Mouse (Mus musculus) left cerebral cortex, postnatal 25 days (tissue): Measurements from ENCODE around the gene Myh14. TPM values are rescaled to one million over a fixed set of nuclear protein-coding genes. Genes with fewer than 3 reads are reported as not detected.
A peak's percentile ranks its signal among the peaks of the same experiment; 100 is the strongest.

Experiments
- DNase-seq, 2 experiments: peaks; one replicate each; pipeline ENCODE4 v3.0.0; 2022; ENCODE audit warnings: low spot score in 2 of 2, mixed read lengths in 1 of 2
- intact Hi-C: fragments of 180-260 bp; cut with DNase I; formaldehyde crosslinking; loops from one replicate; pipeline ENCODE4 v1.15.1; 2025
- total RNA-seq, 2 experiments: library from RNA; stranded (reverse); gene quantifications; 2 replicates each; pipeline ENCODE4 v1.2.3; 2021

The Myh14 gene
- total RNA-seq, 2 experiments from 2014 or later = 15.4 to 20.6 TPM

DNA sequence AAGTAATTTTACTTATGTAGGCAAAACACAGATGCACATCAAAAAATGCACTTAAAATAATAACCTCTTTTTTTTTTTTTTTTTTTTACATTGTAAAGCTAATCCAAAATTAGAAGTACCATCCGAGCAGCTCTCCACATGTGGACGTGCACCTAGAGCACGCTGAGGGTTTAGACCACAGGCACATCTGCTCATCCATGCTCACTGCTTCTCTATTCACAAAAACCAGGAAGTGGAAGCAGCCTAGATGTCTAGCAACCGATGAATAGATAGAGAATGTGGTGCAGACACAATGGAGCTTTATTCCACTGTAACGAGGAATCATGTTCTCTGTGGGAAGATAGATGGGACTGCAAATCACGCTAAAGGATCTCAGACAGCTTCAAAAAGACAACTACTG is 4.5 kb upstream of the Myh14 start:
- DNase-seq = no peak
- intact Hi-C loops = no loop called here

DNA sequence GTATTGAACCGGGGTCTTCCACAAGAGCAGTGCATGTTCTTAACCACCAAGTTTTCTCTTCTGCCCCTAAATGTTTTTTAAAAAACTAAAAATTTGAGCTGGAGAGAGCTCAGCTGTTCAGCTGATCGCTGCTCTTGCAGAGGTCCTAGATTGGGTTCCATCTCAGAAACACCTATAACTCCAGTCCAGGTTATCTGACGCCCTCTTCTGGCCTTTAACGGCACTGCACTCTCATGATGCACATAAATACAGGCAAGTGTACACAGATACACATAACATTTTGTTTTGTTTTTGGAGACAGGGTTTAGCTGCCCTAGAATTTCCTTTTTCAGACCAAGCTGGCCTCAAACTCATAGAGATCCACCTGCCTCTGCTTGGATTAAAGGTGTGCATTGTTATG is 3.9 kb upstream of the Myh14 start:
- intact Hi-C loops = no loop called here
- DNase-seq = no peak

DNA sequence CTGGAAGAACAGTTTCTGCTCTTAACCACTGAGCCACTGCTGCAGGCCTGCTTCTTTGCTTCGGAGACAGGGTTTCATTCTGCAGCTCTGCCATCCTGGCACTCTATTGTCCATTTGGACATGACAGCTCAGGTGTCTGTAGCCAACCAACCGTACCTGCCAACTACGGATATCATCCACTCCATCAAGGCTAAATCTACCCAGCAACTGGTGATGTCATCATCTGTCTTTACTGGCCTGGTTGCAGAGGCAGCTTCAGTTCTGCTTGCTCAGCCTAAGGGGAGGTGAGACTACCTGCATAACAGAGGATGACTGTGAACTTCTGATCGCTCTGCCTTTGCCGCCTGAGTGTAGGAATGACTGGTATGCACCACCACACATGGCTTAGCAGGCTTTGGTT is 1.6 kb upstream of the Myh14 start:
- intact Hi-C loops = no loop called here
- no peak for DNase-seq

DNA sequence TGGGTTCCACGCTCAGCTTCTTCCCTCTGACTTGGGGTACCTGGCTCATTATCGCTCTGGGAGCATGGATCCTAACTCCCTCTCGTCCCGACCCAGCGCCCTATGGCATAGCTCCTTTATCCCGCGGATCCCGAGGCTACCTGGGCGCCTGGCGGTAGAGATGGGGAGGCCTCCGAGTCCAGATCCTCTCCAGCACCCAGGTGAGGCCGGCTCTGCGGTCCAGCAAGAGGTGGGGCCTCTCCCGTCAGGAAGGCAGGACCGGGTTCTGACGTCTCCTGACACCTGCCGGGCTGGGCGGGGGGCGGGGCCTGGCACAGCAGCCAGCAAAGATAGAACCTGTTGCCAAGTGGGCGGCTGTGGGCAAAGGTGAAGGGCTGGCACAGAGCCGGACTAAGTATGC is 1.5 kb downstream of the Myh14 start:
- intact Hi-C loops = no loop called here
- no peak for DNase-seq

DNA sequence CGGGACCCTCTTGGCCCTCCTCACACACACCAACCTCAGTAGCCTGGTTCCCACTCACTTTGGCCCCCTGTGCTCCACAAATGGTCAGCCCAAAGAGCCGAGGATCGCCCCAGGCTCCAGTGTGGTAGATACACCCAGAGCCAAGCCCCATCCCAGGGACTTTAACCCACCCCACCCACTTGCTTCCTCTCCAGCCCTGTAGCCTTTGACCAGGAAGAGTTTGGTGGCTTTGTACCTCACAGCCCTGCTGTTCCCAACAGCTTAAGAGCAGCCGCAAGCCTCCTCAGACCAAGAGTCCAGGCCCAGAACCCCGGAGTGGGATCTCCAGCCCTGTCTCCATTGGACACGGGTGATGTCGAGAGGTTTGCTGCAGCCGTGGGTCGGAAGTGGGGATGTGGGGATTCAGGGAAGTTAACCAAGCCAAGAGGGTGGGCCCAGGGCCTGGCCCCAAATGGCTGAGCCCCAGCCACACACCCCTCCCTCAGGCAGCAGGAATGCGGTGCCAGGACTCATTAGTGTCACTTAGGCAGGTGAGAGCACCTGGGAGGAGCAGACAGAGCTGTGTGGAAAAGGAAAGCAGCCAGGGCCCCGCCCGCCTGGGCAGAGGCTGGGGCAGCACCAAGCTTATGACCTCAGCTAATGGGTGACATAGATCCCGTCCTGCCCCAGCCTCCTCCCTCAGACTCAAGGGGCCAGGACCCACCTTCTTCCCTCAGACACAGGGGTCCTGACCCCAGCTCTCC is 2.5 kb downstream of the Myh14 start:
- no peak for DNase-seq
- intact Hi-C loops = no loop called here

DNA sequence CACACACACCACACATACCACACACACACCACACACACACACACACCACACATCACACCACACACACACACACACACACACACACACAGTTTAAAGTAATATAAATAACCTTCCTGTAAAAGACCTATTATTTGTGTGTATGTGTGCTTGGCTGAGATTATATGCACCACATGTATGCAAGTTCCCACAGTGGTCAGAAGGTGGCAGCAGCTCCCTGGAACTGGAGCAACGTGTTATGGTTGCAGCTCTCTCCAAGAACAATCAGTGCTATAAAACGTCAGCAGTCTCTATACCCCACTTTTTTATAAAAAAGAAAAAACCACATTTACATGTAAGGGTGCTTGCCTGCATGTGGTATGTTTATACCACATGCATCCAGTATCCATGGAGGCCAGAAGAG is 4.2 kb downstream of the Myh14 start:
- DNase-seq = no peak
- intact Hi-C loops = no loop called here

DNA sequence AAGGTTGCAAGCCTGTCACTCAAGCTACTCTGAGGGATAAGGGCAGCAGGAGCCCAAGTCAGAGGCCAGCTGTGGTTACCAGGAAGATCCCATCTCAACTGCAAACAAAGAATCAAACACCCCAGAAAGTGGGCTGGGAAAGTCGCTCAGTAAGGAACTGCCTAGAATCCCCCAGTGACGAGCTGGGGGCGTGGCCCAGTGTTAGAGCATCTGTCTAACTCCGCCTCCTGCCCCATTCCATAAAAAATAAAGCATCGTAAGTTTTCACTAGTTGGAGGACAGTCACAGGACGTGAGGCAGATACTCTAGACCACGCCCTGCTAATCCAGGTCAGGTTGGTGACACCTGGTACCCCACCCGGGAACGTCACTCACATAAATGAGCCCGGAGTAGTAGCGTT is 5.9 kb downstream of the Myh14 start:
- intact Hi-C loops = no loop called here
- DNase-seq = no peak

DNA sequence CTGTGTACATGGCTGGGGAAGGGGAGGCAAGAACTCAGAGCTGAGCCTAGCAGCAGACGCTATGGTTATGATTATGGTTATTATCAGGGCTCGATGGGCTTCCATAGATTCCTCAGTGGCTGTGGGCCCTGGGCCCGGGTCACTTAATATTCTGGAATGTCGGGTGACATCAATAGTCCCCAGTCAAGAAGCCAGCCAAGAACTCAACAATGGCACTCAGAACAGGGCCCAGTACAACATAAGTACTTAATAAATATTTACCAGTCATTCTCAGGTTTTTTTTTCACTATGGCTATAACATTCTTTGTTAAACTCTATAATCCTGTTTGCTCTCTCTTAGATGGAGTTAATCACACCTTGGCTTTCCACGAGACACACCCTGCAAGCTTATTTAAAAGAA is 7.1 kb downstream of the Myh14 start:
- intact Hi-C loops = no loop called here
- DNase-seq = no peak

DNA sequence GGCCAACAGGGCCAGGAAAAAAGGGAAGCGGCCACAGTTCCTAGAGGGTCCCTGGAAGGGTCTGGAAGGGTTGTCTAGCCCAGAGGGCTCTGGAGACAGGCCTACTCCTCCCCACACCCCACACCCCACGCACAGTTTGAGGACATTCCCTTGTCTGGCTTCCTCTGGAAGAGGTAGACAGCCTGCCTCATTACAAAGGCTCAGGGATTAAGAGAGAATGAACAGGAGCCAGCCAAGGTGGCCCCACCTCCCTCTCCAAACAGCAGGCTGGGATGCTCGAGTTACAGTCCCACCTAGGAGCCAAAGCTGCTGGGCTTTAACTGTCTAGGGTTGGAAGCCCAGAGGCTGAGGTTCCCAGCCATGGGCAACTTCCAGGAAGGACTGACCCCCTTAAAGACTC is 8.1 kb downstream of the Myh14 start:
- intact Hi-C loops = no loop called here
- no peak for DNase-seq

DNA sequence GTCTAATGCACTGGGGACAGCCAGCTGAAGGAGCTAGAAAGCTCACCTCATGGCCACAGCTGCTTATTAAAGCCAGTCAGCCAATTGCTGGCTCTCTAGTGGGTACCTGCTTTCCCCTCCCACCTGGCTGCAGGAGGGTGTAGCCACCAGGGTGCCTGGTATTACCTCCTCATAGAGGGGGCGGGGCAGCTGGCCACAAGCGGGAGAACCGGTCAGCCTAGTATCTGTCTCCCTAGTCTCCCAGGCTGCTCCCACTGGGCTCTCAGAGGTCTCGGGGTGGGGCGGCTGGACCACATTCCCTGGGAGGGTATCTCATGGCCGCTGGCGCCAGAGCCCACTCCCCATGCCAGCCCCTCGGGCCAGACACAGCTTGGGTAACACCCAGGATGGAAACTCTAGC is 8.5 kb downstream of the Myh14 start:
- intact Hi-C loops = no loop called here
- DNase-seq = no peak

DNA sequence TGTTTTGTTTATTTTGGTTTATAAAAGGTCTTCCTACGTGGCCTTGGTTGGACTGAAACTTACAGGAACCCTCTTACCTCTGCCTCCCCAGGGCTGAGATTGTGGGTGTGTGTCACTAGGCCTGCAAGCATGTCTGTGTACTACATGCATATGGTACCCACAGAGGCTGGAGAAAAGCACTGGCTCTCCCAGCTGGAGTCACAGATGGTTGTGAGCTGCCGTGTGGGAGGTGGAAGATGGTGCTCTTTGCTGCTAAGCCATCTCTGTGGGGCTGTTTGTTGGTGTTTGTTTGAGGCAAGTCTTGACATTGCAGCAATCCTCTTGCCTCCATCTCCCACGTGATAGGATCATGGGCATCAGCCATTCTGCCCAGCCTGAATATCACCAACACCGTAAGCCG is 9.4 kb downstream of the Myh14 start:
- intact Hi-C loops = no loop called here
- DNase-seq = peak; percentile 71 to 90

DNA sequence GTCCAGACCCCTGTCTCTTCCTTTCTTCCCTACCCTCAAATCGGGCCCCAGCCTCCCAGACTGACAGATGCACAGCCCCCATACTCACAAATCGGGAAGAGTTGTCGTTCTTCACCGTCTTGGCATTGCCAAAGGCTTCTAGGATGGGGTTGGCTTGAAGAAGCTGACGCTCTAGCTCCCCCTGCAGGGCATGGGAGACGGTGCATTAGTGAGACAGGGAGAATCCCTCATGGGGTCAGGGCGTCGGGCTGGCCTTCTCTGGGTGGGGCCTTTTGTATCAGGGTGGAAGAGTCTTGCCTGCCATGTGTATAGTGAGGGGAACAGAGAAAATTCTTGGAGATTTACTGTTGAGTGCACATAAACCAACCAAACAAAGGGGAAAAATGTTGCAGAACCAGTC is 15.1 kb downstream of the Myh14 start:
- peak in 1 of 2 experiments; percentile 46 for DNase-seq
- intact Hi-C loops = no loop called here

DNA sequence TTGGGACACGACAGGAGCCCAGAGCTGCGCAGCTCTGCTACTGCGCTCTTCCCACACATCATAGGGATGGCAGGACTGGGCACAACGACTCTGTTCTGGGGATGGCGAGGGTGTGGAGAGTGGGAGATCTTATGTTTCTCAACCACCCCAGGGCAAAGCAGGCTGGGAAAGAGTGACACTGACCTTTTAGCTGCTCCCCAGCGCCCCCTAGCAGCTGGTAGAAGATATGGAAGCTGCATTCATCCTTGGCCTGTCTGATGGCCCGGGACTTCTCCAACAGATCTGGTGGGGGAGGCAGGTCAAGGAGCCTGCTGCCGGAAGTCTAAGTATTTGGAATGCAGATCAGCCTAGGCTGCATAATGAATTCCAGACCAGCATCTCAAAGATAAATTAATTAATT is 16.9 kb downstream of the Myh14 start:
- intact Hi-C loops = loop anchor here (5.0 kb wide), 1 partner anchor 136 kb away; no protein-coding TSS in a partner anchor
- DNase-seq = no peak

DNA sequence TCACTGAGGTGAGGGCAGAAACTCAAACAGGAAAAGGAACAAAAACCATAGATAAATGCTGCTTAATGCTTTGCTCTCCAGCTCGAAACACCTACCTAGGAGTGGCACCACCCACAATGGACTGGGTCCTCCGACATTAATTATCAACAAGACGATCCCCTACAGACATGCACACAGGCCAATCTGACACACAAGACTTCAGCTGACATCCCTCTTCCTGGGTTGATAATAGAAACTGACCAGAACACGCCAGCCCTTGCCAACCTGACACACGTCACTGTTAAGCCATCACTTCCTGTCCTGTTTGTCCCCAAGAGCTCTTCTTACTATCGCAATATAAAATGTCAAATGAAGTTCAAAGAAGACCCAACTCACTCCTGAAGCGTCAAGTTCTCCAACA is 19.2 kb downstream of the Myh14 start:
- intact Hi-C loops = loop anchor here (5.0 kb wide), 1 partner anchor 134 kb away; no protein-coding TSS in a partner anchor
- DNase-seq = no peak

DNA sequence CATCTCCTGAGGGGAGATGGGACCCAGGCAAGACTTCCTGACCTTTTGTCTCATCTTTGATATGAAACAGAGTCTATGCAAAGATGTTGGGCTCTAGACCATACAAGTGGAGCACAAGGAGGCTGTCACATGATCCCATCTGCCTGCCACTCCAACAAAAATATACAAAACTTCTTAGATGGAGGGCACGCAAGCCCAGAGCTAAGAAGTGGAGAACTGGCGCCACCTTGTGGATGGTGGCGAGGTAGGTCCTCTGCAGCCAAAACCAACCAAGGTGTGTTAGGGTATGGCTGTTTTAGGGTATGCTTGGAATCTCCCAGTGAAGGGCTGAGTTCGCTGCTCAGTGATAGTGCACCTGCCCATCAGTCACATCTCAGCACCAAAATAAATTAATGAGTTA is 20.7 kb downstream of the Myh14 start:
- intact Hi-C loops = loop anchor here (2.0 to 10.0 kb wide), 4 partner anchors 88 to 265 kb away; partner anchors contain the start of genes 1700008O03Rik and Syt3
- peak; percentile 55 to 67 for DNase-seq

DNA sequence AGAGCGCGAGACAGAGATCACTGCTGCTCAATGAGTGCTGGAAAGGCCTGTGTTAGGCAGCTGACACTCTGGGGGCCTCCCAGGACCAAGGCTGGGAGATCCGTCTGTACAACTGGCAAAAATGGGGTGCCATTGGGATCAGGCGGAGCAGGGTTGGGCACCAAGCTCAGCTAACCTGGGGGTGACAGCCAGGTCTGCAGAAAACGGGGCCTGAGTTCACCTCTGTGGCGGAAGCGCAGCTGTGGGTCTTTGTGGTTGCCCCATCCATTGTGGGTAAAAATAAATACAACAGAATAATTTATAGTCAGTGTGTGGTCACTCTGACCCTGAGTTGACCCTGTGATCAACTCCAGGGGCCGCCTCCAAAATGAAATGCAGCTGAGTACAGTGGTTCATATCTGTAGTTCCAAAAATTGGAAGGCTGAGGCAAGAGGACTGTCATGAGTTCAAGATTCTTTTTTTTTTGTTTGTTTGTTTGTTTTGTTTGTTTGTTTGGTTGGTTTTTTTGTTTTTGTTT is 21.5 kb downstream of the Myh14 start:
- intact Hi-C loops = loop anchor here (2.0 to 10.0 kb wide), 3 partner anchors 87 to 264 kb away; partner anchors contain the start of genes 1700008O03Rik and Syt3
- DNase-seq = no peak

DNA sequence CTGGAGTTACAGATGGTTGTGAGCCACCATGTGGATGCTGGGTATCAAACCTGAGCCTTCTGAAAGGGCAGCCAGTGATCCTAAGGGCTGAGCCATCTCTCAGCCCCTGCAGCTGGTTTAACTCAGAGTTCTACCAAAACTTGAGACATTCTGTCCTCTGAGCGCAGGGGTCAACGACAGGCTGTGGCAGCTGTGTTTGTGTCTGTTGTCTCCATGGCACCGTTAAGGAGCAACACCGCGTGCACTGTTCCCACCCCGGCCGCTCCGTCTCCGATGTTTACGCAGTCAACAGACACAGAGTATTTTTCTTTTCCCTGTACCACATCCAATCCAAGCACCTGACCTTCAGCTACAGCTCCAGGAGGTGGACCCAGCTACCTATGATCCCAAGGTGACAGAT is 22.9 kb downstream of the Myh14 start:
- intact Hi-C loops = loop anchor here (2.0 to 10.0 kb wide), 3 partner anchors 85 to 263 kb away; partner anchors contain the start of genes 1700008O03Rik and Syt3
- DNase-seq = no peak

DNA sequence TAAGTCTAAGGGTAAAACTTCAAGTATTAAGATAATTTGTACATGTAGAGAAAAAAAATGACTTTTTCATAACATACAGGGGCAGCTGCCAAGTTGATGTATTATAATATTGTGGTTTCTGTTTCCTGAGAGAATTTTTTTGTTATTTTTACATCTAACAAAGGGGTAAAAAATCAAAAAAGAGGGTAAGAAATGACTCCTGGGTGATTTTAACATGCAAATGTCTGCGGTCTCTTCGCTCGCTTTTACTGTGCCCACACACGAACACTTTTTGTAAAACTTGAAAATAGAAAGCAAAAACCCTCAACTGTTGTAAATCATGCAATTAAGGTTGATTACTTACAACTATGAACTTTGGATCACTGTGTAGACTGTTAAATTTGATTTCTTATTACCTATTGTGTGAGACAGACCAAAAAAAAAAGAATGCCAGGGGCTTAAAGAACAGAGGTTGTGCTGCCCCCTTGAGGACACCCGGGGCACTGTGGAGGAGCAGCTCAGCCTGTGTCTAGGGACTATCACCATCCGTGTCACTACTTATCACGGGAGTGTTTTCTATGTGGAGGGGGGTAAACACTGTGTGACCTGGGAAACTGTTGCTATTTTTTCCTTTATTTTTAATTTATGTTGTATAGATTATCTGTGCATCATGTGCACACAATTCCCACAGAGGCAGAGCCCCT is 23.5 kb downstream of the Myh14 start:
- peak; percentile 67 to 84 for DNase-seq
- intact Hi-C loops = loop anchor here (5.0 to 10.0 kb wide), 2 partner anchors 85 to 262 kb away; partner anchors contain the start of genes 1700008O03Rik and Syt3

DNA sequence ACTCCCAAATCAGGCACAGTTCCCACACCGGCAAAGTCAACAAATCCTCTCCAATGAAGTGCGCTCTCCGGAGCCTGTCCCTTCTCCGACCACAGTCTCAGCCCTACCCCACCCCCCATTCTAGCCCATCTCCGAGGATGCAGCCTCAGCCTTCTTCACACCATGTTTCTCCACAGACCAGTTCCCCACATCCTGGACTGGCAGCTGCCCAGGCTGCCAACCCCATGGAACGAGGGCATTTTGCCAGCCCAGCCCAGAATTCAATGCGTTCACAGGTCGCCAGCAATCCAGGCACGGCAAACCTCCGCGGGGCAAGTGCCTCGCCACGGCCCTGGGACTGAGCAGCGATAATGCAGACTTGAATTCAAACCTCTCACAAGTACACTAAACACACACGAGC is 24.7 kb downstream of the Myh14 start:
- no peak for DNase-seq
- intact Hi-C loops = loop anchor here (5.0 to 10.0 kb wide), 2 partner anchors 84 to 261 kb away; partner anchors contain the start of genes 1700008O03Rik and Syt3

DNA sequence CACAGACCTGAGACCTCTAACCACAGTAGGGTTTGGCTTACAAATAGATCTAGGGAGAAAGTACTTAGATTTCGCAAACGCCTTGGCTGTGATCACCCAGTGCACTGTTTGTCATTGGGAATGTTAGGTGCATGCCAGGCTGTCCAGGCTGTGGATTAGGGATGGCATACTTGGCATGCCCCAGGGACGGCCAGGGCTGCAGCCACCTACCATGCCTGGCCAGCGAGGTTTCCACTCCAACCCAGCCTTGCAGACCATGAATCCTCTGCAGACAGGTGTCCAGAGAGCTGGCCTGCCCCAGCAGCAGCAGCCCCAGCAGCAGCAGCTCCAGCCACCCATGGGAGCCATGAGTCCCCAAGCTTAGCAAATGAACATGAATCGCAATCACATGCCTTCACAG is 25.4 kb downstream of the Myh14 start:
- intact Hi-C loops = loop anchor here (5.0 to 10.0 kb wide), 2 partner anchors 83 to 260 kb away; partner anchors contain the start of genes 1700008O03Rik and Syt3
- no peak for DNase-seq
